Mouse (Mus musculus): ENCODE results near the gene Tpr. TPM values are rescaled to one million over a fixed set of nuclear protein-coding genes. Genes with fewer than 3 reads are reported as not detected.

Tpr gene
- polyA plus RNA-seq (2012; ENCODE audit: insufficient read depth, insufficient read length, missing spikeins): 59.4 and 70.2 TPM in 2 replicates

DNA sequence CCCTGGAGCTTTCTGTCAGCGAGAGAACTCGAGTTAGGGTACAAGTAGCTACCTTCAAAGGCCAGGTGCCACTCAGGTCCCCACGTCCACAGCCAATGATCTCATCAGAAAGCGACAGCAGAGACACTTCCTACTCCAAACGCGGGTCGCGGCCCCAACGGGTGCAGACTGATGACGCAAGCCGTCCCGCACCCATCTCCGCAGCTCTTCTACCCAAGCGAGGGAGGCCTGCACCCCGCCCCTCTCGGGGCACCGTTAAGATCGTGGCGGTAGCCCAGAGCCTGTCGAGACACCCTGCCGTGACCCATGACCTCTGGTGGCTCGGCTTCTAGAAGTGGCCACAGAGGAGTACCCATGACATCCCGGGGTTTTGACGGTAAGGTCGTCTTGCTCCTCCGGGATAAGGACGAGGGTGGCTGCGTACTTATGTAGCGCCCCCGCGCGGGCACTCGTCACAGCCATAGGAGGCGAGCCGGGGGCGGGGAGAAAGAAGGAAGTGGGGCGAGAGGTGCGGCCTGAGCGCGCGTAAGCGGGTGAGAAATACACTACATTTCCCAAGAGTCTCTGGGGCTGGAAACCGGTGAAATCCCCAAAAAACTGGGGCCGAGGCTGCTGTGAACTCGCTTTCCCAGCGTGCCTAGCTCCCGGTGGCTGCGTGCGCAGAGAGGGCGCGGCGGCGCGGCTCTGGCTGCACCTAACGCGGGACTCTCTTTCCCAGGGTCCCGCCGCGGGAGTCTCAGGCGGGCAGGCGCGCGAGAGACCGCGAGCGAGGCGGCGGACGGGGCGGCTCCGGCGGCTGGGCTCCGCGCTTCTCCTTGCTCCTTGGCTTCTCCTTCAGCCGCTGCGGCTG, at the start of gene Tpr, which contains the start of gene Odr4:
Gene Tpr (plus strand): TSS at position 201 of the 850 bp plus-strand sequence.
Gene Odr4 (minus strand): TSS at position 443 of the 850 bp plus-strand sequence.
- Histone ChIP-seq H3K27ac (replicated peaks; ENCODE audit: low read depth, low read length) (peak within 1 kb of the TSS; percentile 95), H3K4me1 (ENCODE audit: control insufficient read depth, insufficient read depth, insufficient read length, low read length) (peaks cover 2% of the 10 kb centered on the region; the same call in 1 of the 2 replicates), H3K4me3 (ENCODE audit: insufficient read depth, low read depth, low read length) (peak within 1 kb of the TSS; percentile 91)

GRCm38 (mm10) chr1:150360864-150361263, 31.8 kb upstream of the Tpr start:
- no peak overlapping the region for H3K4me3 ChIP-seq (ENCODE audit: insufficient read depth, low read depth, low read length)
- no peak overlapping the region for H3K27ac ChIP-seq (replicated peaks; ENCODE audit: low read depth, low read length)
- no peaks in the 10 kb centered on the region for H3K4me1 ChIP-seq (ENCODE audit: control insufficient read depth, insufficient read depth, insufficient read length, low read length)

DNA sequence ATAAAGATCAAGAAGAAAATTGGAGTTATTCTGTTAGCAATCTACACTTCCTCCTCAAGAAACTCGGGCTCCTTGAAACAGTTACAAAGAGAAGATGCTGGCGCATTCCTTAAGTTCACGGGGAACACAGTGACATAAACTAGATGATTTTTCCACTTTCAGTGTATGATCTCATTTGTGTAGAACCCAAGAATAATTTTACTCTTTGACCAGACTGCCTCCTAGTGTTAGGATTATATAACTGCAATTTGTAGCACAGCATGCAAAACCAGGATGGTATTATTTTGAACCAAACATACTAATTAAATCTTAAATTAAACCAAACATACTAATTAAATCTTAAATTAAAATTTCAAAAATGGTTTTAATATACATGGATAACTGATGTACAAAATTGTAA, 19.7 kb upstream of the Tpr start:
- H3K4me3 ChIP-seq (ENCODE audit: insufficient read depth, low read depth, low read length): no peak overlapping the region
- H3K4me1 ChIP-seq (ENCODE audit: control insufficient read depth, insufficient read depth, insufficient read length, low read length): no peaks in the 10 kb centered on the region
- H3K27ac ChIP-seq (replicated peaks; ENCODE audit: low read depth, low read length): no peak overlapping the region

DNA sequence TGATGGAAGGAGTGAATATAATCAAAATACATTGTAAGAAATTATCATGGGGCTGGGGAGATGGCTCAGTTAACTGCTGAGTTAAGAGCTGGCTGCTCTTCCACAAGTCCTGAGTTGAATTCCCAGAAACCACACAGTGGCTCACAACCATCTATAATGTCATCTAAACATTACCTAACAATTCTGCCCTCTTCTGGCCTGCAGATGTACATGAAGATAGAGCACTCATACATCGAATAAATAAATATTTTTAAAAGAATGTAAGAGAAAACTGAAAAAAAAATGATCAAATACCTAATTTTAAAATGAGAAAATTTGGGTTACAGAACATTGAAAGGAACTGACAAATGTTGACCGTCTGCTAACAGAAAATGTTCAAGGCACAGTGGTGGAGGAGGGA, 18.4 kb upstream of the Tpr start:
- Histone ChIP-seq H3K4me3 (ENCODE audit: insufficient read depth, low read depth, low read length) (no peak overlapping the region), H3K27ac (replicated peaks; ENCODE audit: low read depth, low read length) (no peak overlapping the region), H3K4me1 (ENCODE audit: control insufficient read depth, insufficient read depth, insufficient read length, low read length) (no peaks in the 10 kb centered on the region)

DNA sequence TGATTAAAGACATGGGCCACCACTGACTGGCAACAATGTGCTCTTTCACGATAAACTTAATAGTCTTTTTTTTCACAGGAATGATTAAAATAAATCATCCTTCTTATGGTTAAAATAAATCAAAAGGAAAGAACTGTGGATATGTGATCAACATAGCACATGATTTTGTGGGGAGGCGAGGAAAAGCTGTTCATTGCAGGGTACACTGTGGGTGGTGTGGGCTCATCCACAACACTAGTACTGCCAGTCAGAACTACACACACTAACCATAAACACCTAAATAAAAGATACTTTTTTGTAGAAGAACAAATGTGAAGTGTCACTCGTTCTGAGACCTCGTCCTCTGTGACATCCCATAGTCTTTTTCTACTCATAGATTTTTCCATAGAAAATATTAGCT, 8.5 kb upstream of the Tpr start:
- H3K4me1 ChIP-seq (ENCODE audit: control insufficient read depth, insufficient read depth, insufficient read length, low read length): no peaks in the 10 kb centered on the region
- H3K4me3 ChIP-seq (ENCODE audit: insufficient read depth, low read depth, low read length): no peak overlapping the region
- H3K27ac ChIP-seq (replicated peaks; ENCODE audit: low read depth, low read length): no peak overlapping the region

DNA sequence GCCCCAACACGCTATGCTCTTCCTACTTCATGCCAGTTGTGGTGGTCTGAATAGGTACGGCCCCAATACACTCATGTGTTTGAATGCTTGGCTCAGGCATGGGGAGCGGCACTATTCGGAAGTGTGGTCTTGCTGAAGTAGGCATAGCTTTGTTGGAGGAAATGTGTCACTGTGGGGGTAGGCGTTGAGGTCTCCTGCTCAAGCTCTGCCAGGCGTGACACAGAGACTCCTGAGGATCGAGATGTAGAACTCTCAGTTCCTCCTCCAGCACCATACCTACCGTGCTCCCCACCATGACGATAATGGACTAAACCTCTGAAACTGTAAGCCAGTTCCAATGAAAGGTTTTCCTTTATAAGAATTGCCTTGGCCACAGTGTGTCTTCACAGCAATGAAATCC, 5.1 kb upstream of the Tpr start:
- Histone ChIP-seq H3K27ac (replicated peaks; ENCODE audit: low read depth, low read length) (no peak overlapping the region), H3K4me1 (ENCODE audit: control insufficient read depth, insufficient read depth, insufficient read length, low read length) (peaks cover 2% of the 10 kb centered on the region; the same call in 1 of the 2 replicates), H3K4me3 (ENCODE audit: insufficient read depth, low read depth, low read length) (no peak overlapping the region)

DNA sequence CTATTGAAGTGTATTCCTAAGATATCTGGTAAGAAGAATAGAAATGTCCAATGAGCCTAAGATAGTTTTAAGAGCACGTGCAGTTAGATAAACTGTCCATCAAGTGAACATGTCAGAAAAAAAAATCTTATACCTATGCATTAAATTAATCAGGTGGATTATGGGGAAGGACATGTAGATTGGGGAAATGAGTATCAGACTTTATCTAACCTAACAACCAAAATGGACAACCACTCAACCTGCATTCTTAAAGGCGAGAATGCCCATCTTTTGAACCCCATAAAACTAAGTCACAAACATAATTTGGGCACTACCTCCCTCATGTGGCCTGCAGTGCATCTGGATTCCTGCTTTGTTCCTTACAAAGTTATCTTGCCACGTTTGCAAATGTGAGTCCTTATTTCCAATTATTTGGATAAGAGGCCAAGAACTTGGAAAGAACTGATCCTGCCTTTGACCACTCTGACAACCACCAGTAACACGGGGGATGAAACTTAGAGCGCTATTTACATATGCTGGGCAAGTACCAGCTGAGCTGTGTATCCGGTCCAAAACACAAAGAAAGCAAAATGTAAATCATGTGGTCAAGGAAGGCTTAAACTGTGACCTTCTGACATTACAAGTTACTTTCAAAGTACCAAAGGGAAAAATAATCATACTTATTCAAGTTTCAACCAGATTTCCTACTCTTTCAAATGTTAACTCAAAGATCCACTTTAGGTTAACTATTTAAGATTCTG, 3.1 kb upstream of the Tpr start:
- no peak overlapping the region for H3K27ac ChIP-seq (replicated peaks; ENCODE audit: low read depth, low read length)
- peaks cover 2% of the 10 kb centered on the region; the same call in 1 of the 2 replicates for H3K4me1 ChIP-seq (ENCODE audit: control insufficient read depth, insufficient read depth, insufficient read length, low read length)

DNA sequence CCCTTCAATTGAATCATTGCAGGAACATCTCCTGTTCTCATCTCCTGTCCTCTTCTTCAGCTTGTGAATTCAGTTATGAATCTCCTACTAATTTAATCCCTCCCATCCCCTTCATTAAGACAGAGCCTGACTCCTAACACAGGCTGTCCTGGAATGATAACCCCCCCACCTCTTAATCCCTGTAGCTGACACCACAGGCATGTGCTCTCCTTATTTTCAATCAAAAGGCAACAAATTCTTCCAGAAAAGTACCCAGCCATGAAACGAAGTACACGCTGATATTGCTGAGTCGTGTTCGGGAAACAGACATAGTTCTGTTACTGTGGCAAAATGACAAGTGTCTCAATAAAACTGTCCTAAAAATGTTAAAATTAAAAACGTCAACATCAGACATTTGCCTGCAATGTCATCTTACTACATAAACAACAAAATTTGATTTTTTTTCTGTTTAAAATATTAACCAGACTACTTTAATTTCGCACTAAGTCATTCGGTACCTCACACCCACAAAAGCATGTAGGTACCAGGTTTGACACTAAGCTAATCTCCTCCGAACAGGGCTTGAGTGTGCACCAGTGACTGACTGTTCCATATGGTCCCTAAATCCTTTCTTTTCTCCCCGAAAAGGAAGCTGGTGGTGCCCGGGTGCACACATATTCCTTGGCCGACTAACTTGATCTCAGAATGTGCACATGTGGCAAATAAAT, 554 bp upstream of the Tpr start:
- Histone ChIP-seq H3K4me3 (ENCODE audit: insufficient read depth, low read depth, low read length) (peak overlapping the region; percentile 91), H3K4me1 (ENCODE audit: control insufficient read depth, insufficient read depth, insufficient read length, low read length) (peaks cover 2% of the 10 kb centered on the region; the same call in 1 of the 2 replicates), H3K27ac (replicated peaks; ENCODE audit: low read depth, low read length) (peak overlapping the region; percentile 60)

More for the DNA sequence above, 3.1 kb upstream of the Tpr start:
- H3K4me3 ChIP-seq (ENCODE audit: insufficient read depth, low read depth, low read length): no peak overlapping the region

GRCm38 (mm10) chr1:150393488-150393852, 832 bp downstream of the Tpr start:
- H3K27ac ChIP-seq (replicated peaks; ENCODE audit: low read depth, low read length): peak overlapping the region; percentile 59
- peaks cover 2% of the 10 kb centered on the region; the same call in 1 of the 2 replicates for H3K4me1 ChIP-seq (ENCODE audit: control insufficient read depth, insufficient read depth, insufficient read length, low read length)
- H3K4me3 ChIP-seq (ENCODE audit: insufficient read depth, low read depth, low read length): peak overlapping the region; percentile 83

- Histone ChIP-seq H3K4me1 (ENCODE audit: control insufficient read depth, insufficient read depth, insufficient read length, low read length) (peaks cover 2% of the 10 kb centered on the region; the same call in 1 of the 2 replicates), H3K4me3 (ENCODE audit: insufficient read depth, low read depth, low read length) (no peak overlapping the region), H3K27ac (replicated peaks; ENCODE audit: low read depth, low read length) (no peak overlapping the region)
These were observed 3.4 kb downstream of the Tpr start for GRCm38 (mm10) chr1:150396001-150396400.

DNA sequence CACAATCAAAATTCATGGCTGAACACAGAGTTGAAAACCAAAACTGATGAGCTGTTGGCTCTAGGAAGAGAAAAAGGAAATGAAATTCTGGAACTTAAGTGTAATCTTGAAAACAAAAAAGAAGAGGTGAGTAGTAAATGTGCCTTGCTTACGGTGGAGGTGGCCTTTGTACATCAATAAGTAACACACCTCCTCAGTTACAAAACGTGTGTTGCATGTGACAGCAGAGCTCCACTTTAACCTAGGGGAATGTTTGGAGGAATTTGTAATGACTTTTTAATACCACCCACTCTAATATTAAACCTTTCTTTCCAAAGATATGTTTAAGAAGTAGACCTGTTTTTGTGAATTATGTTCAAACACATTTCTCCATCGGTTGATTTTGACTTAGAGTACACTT, 11.3 kb downstream of the Tpr start:
- H3K4me3 ChIP-seq (ENCODE audit: insufficient read depth, low read depth, low read length): no peak overlapping the region
- no peaks in the 10 kb centered on the region; the same call in 1 of the 2 replicates for H3K4me1 ChIP-seq (ENCODE audit: control insufficient read depth, insufficient read depth, insufficient read length, low read length)
- no peak overlapping the region for H3K27ac ChIP-seq (replicated peaks; ENCODE audit: low read depth, low read length)

GRCm38 (mm10) chr1:150404555-150404954, 11.9 kb downstream of the Tpr start:
- no peak overlapping the region for H3K4me3 ChIP-seq (ENCODE audit: insufficient read depth, low read depth, low read length)
- H3K4me1 ChIP-seq (ENCODE audit: control insufficient read depth, insufficient read depth, insufficient read length, low read length): no peaks in the 10 kb centered on the region; the same call in 1 of the 2 replicates
- no peak overlapping the region for H3K27ac ChIP-seq (replicated peaks; ENCODE audit: low read depth, low read length)

GRCm38 (mm10) chr1:150407285-150407684, 14.6 kb downstream of the Tpr start:
- Histone ChIP-seq H3K4me1 (ENCODE audit: control insufficient read depth, insufficient read depth, insufficient read length, low read length) (no peaks in the 10 kb centered on the region; the same call in 1 of the 2 replicates), H3K4me3 (ENCODE audit: insufficient read depth, low read depth, low read length) (no peak overlapping the region), H3K27ac (replicated peaks; ENCODE audit: low read depth, low read length) (no peak overlapping the region)

DNA sequence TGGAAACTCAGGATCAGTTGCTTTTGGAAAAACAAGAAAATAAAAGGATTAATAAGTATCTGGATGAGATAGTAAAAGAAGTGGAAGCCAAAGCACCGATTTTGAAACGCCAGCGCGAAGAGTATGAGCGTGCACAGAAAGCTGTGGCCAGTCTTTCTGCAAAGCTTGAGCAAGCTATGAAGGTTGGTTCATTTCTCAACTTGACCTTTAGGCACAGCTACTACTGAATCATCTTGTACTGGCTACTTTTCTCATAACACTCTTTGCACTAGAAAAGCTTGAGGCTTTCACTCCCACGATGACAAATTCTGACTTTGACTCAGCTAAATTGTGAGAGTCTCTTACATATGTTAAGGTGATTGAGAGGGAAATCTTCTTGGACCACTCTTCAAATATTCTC, 17.4 kb downstream of the Tpr start:
- Histone ChIP-seq H3K4me3 (ENCODE audit: insufficient read depth, low read depth, low read length) (no peak overlapping the region), H3K27ac (replicated peaks; ENCODE audit: low read depth, low read length) (no peak overlapping the region), H3K4me1 (ENCODE audit: control insufficient read depth, insufficient read depth, insufficient read length, low read length) (no peaks in the 10 kb centered on the region)

GRCm38 (mm10) chr1:150416006-150416405, 23.4 kb downstream of the Tpr start:
- no peaks in the 10 kb centered on the region for H3K4me1 ChIP-seq (ENCODE audit: control insufficient read depth, insufficient read depth, insufficient read length, low read length)
- no peak overlapping the region for H3K27ac ChIP-seq (replicated peaks; ENCODE audit: low read depth, low read length)

More at GRCm38 (mm10) chr1:150416006-150416405, 23.4 kb downstream of the Tpr start:
- H3K4me3 ChIP-seq (ENCODE audit: insufficient read depth, low read depth, low read length): no peak overlapping the region

Data from brown adipose tissue, adult 24 weeks (tissue).